Mouse (Mus musculus) monocyte, adult 2 months (primary cell): ENCODE measurements around the gene Nipbl.
"Not testable (repeated sequence)": the region's sequence is repeated elsewhere in the genome, so short reads cannot be mapped to it uniquely, and the experiment has no call there.

ENCODE experiments used
- DNase-seq, 2 experiments: peaks; one replicate each; pipeline ENCODE4 v3.0.0; 2022; ENCODE audit warnings: low spot score in 2 of 2, low read depth in 1 of 2

The Nipbl gene

DNA sequence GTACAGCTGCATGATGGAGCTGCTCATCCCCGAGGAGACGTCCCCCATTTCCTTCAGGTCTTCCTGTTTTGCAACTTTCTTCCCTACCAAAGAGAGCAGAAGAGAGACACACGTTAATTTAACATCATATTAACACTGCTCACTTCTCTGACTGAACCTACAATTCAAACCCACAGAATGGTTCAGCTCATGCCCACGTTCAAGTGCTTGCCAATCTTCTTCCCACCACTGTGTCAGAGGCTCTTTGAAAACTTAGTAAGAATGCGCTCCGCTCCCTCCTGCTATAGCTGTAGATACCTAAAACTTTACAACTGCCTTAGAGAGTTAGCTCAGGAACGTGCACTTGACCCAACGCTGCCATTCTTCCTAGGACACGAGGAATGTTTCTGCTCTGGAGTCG is 141.3 kb downstream of the Nipbl start:
- DNase-seq: no peak

DNA sequence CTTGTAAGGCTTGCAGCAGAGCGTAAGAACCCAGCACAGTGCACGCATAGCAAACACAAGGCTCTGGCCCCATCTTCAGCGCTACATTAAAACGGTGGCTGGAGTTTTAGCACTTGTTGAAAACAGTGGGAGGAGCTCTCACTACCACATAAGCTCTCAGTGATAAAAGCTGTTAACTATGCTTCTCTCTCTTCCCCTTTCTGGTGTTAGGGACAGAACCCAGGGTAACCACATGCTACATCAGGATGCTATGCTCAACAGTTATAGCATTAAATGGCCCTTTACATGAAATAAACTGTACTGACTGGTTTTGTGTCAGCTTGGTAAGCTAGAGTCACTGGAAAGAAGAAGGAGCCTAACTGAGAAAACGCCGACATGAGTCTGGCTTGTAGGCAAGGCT is 150.1 kb downstream of the Nipbl start:
- no peak for DNase-seq

DNA sequence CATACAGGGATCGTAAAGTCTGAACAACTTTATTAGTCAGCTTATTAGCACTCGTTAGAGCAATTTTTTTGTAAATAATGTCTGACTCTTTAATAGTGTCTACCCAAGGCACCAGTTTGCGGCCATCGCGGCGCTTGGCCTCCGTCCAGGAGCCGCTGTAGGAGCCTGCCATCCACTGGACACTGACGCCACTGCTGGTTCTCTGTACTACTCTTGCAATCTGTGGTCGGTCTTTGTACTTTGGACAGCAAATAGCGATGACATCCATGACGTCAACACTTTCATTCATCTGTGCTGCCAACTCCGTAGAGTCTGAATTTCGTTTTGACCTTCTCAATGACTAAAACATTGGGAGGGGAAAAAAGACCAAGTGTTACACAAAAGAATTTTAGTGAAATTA is 153.0 kb downstream of the Nipbl start:
- no peak for DNase-seq

DNA sequence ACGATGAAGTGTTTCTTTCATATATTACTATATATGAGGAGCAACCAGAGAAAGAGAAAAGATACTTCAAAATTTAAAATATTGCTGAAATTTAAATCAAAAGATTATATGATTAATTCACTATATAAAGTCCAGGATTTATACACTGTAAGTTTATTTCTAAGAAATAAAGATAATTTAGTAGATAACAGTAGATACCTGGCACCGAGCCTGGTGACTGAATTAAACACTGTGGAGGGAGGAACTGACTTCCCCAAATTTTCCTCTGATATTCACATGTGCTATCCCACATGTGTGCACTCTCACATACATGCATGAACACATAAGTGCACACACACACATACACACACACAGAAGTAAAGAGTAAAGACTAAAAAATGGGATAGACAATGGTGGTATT is 162.1 kb downstream of the Nipbl start:
- DNase-seq: no peak

DNA sequence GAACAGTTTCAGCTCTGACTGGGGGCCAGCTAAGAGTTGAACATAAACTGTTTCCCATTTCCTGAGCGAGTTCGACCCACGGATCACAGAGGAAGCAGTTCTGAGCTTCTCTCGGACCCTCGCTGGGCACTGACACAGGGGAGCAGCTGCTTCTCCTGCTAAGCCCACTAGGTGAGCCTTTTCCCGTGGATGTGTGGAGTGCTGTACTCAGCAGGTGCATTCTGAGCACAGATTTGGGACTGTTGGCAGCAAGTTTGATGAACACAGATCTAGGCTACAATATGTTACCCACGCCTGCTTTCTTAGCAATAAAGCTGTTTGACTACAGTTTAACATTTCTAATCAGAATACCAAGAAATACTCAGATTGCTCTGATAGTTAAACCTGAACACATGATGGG is 162.6 kb downstream of the Nipbl start:
- DNase-seq: no peak

DNA sequence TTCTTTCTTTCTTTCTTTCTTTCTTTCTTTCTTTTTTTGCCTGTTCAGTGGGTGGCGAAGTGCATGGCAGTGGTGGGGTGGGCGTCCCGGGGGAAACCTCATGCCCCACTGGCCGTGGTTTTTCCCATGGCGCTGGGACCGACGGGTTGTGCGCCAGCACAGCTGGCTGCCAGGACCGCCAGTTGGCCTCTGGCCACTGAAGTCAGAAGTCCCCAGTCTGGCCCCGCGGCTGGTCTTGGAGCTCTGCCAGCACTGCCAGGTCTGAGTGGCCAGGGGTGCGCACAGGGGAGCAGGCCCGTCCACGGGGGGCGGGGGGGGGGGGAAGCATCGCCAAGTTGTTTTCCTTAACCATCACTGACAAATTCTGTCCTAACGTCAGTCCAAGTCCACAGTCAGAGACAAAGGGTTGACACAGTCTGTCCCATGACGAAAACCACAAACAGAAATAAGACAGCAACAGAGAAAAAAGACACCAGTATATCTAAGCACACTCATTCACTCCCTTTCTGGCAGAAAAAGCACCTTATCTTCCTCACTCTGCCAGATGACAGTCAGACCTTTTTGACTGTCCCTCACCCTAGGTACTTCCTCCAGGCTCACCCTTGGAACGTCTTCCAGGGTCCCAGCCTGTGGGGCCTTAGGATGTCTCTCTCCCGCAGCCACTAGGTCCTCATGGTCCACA is 164.2 kb downstream of the Nipbl start:
- DNase-seq: no peak

DNA sequence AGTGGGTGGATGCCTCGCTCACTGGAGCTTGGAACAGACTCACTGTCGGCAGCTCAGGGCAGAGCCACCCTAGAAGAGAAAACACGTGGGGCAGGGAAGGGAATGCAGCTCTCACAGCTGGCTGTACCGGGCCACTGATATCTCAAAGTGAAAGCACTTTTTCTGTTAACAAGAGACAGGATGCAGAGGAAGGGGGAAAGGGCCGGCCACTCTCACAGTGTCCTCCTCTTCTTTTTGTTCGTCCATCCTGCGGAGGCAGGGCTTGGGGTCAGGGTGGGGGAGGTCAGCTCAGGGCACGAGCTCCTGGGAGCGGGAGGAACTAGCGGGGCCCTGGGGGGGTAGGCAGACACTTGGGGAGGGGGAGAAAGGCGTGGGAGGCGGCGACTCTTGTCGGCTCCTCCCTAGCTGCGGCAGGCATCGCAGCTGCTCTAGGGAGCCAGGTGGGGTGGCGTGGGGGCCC is 164.9 kb downstream of the Nipbl start:
- no peak for DNase-seq

DNA sequence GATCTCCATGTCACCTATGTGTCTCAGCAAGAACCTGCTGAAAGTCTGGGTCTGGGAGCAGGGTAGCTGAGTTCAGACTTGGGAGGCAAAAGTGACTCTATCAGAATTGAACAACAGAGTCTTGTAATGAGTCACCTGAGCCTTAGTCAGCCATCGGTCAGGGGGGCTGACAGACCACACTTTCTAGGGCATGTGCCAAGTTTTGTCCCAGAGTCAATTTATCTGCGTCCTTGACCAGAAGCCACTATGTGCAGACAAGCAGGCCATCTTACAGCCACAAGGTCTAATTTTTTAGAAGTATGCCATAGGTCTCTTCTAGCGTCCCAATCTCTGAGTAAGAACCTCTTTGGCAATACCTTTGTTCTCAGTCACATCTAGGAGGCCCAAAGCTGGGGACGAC is 166.3 kb downstream of the Nipbl start:
- not testable (repeated sequence) for DNase-seq

DNA sequence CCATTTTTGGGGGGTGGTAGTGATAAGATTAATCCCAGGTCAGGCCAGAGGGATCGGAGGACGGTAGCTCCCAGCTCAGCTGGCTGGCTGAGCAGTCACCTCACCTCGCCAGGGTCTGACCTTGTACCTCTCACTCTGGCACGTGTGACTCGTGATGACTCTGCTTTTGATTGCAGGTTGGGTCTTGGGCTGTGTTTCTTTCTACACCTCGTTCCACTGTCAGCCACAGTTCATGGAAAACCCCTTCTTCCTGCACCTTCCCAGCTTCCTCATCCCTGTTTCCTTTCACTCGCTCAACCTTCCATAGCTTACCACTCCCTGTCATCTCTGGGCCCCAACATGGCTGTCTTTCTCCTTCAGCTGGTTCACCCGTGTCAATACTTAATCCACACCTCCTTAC is 172.3 kb downstream of the Nipbl start:
- no peak for DNase-seq

DNA sequence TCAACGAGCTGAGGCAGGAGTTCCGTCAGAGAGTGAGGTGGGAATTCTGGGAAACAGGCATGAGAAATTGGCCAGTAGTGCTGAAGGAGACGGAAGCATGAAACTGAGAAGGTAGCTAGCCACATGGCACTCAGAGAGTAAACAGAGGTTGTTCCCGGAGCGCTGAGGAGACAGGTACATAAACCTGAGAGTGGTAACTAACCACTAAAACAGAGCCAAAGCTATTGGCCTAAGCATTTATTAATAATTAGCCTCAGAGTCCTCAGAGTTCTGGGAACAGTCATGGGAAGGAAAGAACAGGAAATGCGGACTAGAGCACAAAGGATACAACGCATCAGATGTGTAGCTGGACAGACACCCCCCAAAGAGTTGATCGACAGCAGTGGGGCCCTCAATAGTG is 176.0 kb downstream of the Nipbl start:
- DNase-seq: no peak

DNA sequence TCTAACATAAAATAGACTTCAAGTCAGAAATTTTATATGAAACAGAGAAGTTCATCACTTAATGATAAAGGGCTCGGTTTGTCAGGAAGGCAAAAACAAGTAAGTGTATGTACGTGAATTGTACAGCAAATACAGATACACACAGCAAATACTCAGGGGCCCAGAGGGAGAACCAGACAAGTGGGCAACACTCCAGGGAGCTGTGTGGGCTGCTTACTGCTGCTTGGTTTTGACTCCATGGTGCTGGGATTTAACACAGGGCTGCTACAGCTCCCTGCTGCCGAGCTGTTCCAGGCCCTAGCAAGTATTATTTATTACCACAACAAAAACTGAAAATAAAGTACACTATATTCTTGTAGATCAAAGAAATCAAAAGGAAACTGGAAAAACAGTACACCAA is 177.1 kb downstream of the Nipbl start:
- DNase-seq: no peak

DNA sequence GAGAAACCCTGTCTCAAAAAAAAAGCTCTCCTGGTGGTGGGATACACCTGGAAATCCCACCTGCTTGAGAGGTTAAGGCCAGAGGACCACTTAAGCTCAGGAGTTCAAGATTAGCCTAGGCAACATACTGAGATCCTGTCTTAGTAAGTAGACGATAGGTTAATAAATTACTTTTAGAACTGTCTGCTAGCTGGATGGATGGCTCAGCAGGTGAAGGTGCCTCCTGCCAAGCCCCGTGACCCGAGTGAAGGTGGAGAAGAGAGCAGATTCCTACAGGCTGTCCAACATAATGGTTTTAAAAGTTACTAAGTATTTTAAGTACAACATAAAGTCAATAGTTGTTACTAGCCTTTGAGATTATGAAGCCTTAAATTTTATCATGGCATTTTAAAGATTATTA is 178.3 kb downstream of the Nipbl start:
- DNase-seq: no peak
